Mouse (Mus musculus) yolk sac, embryonic 10.5 days (tissue): ENCODE measurements around the gene Dcp1b.

Experiments used
- DNase-seq: peaks from one replicate; pipeline ENCODE4 v3.0.0-alpha.2; 2017; ENCODE audit warnings: low spot score

Gene Dcp1b

GRCm38 (mm10) chr6:119175078-119175853, at the start of gene Dcp1b:
TSS of gene Dcp1b (plus strand) at chr6:119175253.
- peak; percentile 93 for DNase-seq

GRCm38 (mm10) chr6:119126991-119127390, 48.1 kb upstream of the Dcp1b start:
- no peak for DNase-seq

GRCm38 (mm10) chr6:119128076-119128475, 47.0 kb upstream of the Dcp1b start:
- no peak for DNase-seq

- DNase-seq = no peak
Observed at GRCm38 (mm10) chr6:119128521-119128920, 46.5 kb upstream of the Dcp1b start.

- DNase-seq = no peak
Observed at GRCm38 (mm10) chr6:119129664-119130063, 45.4 kb upstream of the Dcp1b start.

- DNase-seq = no peak
Observed at GRCm38 (mm10) chr6:119132111-119132735, 42.8 kb upstream of the Dcp1b start.

- DNase-seq = no peak
Observed at GRCm38 (mm10) chr6:119132863-119133262, 42.2 kb upstream of the Dcp1b start.

GRCm38 (mm10) chr6:119137768-119138167, 37.3 kb upstream of the Dcp1b start:
- DNase-seq = no peak

- peak; percentile 25 for DNase-seq
Observed at GRCm38 (mm10) chr6:119139561-119139960, 35.5 kb upstream of the Dcp1b start.

- no peak for DNase-seq
Observed at GRCm38 (mm10) chr6:119145109-119145508, 29.9 kb upstream of the Dcp1b start.

GRCm38 (mm10) chr6:119165677-119166076, 9.4 kb upstream of the Dcp1b start:
- no peak for DNase-seq

- DNase-seq = no peak
Observed at GRCm38 (mm10) chr6:119174307-119175074, 562 bp upstream of the Dcp1b start.

GRCm38 (mm10) chr6:119176103-119176502, 1.1 kb downstream of the Dcp1b start:
- no peak for DNase-seq

- no peak for DNase-seq
Observed at GRCm38 (mm10) chr6:119177101-119177500, 2.0 kb downstream of the Dcp1b start.

- DNase-seq = no peak
Observed at GRCm38 (mm10) chr6:119180188-119180587, 5.1 kb downstream of the Dcp1b start.

GRCm38 (mm10) chr6:119182211-119182610, 7.2 kb downstream of the Dcp1b start:
- no peak for DNase-seq

- DNase-seq = no peak
Observed at GRCm38 (mm10) chr6:119183781-119184180, 8.7 kb downstream of the Dcp1b start.

- no peak for DNase-seq
Observed at GRCm38 (mm10) chr6:119186658-119187057, 11.6 kb downstream of the Dcp1b start.

- no peak for DNase-seq
Observed at GRCm38 (mm10) chr6:119187631-119188030, 12.6 kb downstream of the Dcp1b start.

- DNase-seq = no peak
Observed at GRCm38 (mm10) chr6:119191478-119191877, 16.4 kb downstream of the Dcp1b start.

- peak; percentile 46 for DNase-seq
Observed at GRCm38 (mm10) chr6:119193571-119194154, 18.6 kb downstream of the Dcp1b start.

GRCm38 (mm10) chr6:119194161-119194560, 19.1 kb downstream of the Dcp1b start:
- no peak for DNase-seq
